Mouse (Mus musculus): ENCODE results near the gene Slc51a.

DNA sequence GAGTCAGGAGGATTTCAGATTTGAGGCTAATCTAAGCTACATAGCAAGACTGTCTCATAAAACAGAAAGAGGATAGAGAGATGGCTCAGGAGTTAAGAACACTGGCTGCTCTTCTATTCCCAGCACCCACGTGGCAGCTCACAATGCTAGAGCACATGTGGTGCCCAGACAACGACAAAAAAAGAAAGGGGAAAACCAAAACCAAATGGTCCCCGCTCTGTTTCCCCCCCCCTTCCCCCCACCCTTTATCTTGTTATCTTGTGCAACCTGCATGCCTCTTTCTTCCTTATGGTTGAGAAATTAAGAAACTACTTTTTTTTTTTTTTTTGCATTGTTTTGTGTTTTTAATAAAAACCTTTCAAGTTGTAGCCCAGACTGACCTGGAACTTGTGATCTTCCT, 19.2 kb downstream of the Slc51a start:
- TF ChIP-seq CTCF (IDR thresholded peaks at IDR 0.05; ENCODE audit: low read depth) (no peak), EP300 (optimal IDR thresholded peaks at IDR 0.05) (no peak)
